Mouse (Mus musculus): ENCODE measurements around the gene Ncor2. TPM values are rescaled to one million over a fixed set of nuclear protein-coding genes. Genes with fewer than 3 reads are reported as not detected.
"Not testable (repeated sequence)": the region's sequence is repeated elsewhere in the genome, so short reads cannot be mapped to it uniquely, and the experiment has no call there.

The Ncor2 gene
- polyA plus RNA-seq, 1 experiment from 2014 or later, result 17.0 TPM

DNA sequence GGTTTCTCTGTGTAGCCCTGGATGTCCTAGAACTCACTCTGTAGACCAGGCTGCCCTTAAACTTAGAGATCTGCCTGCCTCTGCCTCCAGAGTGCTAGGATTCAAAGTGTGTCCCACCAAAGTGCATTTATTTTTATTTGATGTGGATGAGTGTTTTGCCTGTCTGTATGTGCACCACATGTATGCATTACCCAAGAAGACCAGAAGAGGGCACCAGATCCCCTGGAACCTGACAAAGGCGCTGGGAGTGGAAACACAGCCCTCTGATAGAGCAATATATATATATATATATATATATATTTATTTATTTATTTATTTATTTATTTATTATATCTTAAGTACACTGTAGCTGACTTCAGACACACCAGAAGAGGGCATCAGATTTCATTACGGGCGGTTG is 25.9 kb upstream of the Ncor2 start:
- H3K4me3 ChIP-seq; H3K9ac ChIP-seq; H3K27me3 ChIP-seq (replicated peaks); H3K36me3 ChIP-seq; H3K27ac ChIP-seq (ENCODE audit: poor library complexity, severe bottlenecking); ATAC-seq (ENCODE audit: insufficient number of reproducible peaks, low FRiP score); H3K4me2 ChIP-seq; H3K9me3 ChIP-seq (replicated peaks): not testable (repeated sequence)
- H3K4me1 ChIP-seq (replicated peaks), result peaks cover 19% of the 10 kb centered on the region
- WGBS, result 92% methylated on average over 3 of the region's 3 CpGs

DNA sequence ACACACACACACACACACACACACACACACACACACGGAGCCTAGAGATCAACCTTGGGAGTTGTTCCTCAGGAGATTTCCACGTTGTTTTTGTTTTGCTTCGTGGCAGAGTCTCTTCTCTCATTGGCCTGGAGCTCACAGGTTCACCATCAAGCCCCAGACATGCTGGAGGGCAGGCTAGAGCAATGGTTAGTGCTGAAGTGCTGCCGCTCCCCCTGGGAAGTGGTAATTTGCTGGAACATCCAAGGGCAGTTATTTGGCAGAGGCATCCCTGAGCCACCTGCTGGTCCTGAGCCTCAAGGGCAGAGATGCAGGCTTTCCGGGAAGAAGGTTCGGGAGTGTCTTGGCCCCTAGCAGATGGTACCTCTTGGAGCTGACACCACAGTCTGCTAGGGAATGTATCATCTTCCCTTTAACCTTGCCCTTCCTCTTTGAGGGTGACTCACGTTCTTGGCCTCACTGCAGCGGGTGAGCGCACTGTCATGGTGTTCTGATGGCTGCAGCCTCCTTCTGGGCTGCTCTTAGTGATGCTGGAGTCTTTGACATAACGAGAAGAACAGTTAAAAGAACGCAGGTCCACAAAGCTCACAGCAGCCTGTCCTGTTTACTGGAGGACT is 25.3 kb upstream of the Ncor2 start:
- no peak overlapping the region for H3K27ac ChIP-seq (ENCODE audit: poor library complexity, severe bottlenecking)
- H3K27me3 ChIP-seq (replicated peaks), result no peaks in the 10 kb centered on the region
- no peak overlapping the region for H3K4me3 ChIP-seq
- peaks cover 7% of the 10 kb centered on the region for H3K9me3 ChIP-seq (replicated peaks)
- ATAC-seq (ENCODE audit: insufficient number of reproducible peaks, low FRiP score), result no peak
- no peak overlapping the region for H3K9ac ChIP-seq
- WGBS, result 86% methylated on average over 11 of the region's 11 CpGs
- H3K4me2 ChIP-seq, result no peak overlapping the region
- H3K4me1 ChIP-seq (replicated peaks), result peaks cover 19% of the 10 kb centered on the region
- H3K36me3 ChIP-seq, result no peaks in the 10 kb centered on the region

DNA sequence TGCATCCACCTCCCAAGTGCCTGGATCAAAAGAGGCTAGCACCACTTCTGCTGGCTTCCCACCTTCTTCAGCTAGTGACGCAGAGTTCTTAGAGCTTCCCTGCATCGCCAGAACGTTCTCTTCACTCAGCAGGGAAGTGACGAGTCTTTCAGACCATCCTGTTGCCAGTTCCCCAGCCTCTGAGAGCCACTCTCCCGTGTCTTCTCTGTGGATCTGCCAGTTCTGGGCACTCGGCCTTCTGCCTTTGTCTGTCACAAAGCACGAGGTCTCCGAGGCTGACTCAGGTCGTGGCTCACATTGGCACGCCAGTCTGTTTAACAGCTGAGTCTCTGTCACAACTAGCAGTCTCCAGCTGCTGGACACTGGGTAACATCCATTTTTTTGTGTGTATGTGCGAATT is 24.7 kb upstream of the Ncor2 start:
- WGBS, result 64% methylated on average over 11 of the region's 11 CpGs
- no peak overlapping the region for H3K4me3 ChIP-seq
- no peak overlapping the region for H3K4me2 ChIP-seq
- ATAC-seq (ENCODE audit: insufficient number of reproducible peaks, low FRiP score), result no peak
- no peaks in the 10 kb centered on the region for H3K36me3 ChIP-seq
- peak overlapping the region; percentile 8; the same call in 1 of the 2 replicates for H3K27ac ChIP-seq (ENCODE audit: poor library complexity, severe bottlenecking)
- peaks cover 19% of the 10 kb centered on the region for H3K4me1 ChIP-seq (replicated peaks)
- peaks cover 7% of the 10 kb centered on the region for H3K9me3 ChIP-seq (replicated peaks)
- no peak overlapping the region for H3K9ac ChIP-seq
- H3K27me3 ChIP-seq (replicated peaks), result no peaks in the 10 kb centered on the region

DNA sequence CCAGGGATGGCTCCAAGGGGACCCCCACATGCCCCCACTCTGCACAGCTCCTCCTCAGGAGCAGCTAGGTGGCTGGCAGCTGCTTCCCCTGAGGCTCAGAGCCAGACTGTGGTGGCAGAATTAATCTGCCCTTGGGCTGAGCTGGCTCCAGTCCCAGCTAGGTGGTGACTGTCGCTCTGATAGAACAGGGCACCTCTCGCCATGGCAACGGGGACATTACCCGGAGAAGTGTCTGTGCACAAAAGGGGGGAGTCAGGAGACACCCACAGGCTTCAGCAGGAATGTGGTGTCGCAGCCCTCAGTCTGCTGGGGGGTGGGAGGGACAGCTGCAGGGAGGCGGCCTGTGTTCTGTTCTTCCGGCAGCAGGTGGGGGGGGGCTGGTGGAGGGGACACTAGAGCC is 24.1 kb upstream of the Ncor2 start:
- Histone ChIP-seq H3K27ac (ENCODE audit: poor library complexity, severe bottlenecking) (peak overlapping the region; percentile 8), H3K36me3 (no peaks in the 10 kb centered on the region), H3K27me3 (replicated peaks) (no peaks in the 10 kb centered on the region), H3K4me3 (no peak overlapping the region), H3K4me2 (peak overlapping the region; percentile 12; the same call in 1 of the 2 replicates), H3K4me1 (replicated peaks) (peaks cover 19% of the 10 kb centered on the region), H3K9me3 (replicated peaks) (peaks cover 7% of the 10 kb centered on the region), H3K9ac (no peak overlapping the region)
- ATAC-seq (ENCODE audit: insufficient number of reproducible peaks, low FRiP score), result peak; percentile 70
- WGBS, result 22% methylated on average over 7 of the region's 7 CpGs

DNA sequence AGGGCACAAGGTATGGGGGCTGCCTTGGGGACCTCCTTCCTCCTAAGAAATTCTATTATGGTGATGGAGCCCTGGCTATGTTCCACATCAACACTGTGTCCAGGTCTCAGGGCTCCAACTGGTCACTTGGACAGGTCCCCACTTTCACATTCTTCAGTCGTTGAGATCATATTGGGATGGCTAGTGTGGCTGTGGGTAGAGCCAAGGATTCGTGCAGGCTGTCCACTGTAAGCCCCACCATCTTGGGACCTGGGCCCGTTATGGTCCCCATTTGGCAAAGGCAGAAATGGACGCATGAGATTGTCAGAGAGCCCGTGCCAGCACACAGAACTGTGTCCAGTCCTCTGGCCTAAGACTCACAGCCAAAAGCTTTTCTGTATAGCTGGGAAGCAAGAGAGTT is 23.1 kb upstream of the Ncor2 start:
- Histone ChIP-seq H3K4me3 (no peak overlapping the region), H3K36me3 (no peaks in the 10 kb centered on the region), H3K4me2 (no peak overlapping the region), H3K27ac (ENCODE audit: poor library complexity, severe bottlenecking) (no peak overlapping the region), H3K27me3 (replicated peaks) (no peaks in the 10 kb centered on the region), H3K4me1 (replicated peaks) (peaks cover 19% of the 10 kb centered on the region), H3K9ac (no peak overlapping the region), H3K9me3 (replicated peaks) (peaks cover 7% of the 10 kb centered on the region)
- 80% methylated on average over 5 of the region's 5 CpGs for WGBS
- ATAC-seq (ENCODE audit: insufficient number of reproducible peaks, low FRiP score), result no peak

DNA sequence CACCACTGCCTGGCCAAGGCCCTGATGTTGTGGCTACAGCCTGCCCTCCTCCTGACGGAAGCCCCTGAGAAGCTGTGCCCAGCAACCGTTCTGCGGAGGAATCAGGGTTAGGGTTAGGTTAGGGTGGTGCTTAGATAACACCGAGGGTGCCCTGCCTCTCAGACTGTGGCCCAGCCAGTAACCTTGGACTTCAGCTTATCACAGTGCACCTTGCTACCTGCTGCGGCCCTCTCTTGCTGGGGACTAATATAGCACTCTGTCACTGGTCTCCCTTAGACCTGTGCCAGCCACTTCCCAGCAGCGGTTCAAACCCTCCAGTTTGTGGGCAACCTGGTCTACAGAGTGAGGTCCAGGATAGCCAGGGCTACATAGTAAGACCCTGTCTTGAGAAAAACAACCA is 20.1 kb upstream of the Ncor2 start:
- Histone ChIP-seq H3K9me3 (replicated peaks) (no peaks in the 10 kb centered on the region), H3K4me2 (no peak overlapping the region), H3K4me1 (replicated peaks) (peaks cover 19% of the 10 kb centered on the region), H3K4me3 (no peak overlapping the region), H3K9ac (no peak overlapping the region), H3K27me3 (replicated peaks) (no peaks in the 10 kb centered on the region), H3K27ac (ENCODE audit: poor library complexity, severe bottlenecking) (no peak overlapping the region), H3K36me3 (no peaks in the 10 kb centered on the region)
- 84% methylated on average over 6 of the region's 6 CpGs for WGBS
- ATAC-seq (ENCODE audit: insufficient number of reproducible peaks, low FRiP score), result no peak

DNA sequence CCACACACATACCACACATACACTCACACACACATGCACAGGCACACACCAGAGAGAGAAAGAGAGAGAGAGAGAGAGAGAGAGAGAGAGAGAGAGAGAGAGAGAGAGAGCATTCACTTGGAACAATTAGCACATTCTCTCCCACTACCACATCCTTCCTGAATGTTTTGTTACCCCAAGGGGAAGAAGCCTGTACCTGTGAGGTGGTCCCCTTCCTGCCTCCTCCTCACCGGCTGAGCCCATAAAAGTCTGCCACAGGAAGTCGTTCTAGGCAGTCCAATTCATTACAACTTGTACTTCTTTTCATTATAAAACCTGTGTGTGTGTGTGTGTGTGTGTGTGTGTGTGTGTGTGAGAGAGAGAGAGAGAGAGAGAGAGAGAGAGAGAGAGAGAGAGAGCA is 18.3 kb upstream of the Ncor2 start:
- not testable (repeated sequence) for H3K4me2 ChIP-seq; ATAC-seq (ENCODE audit: insufficient number of reproducible peaks, low FRiP score); H3K4me1 ChIP-seq (replicated peaks); H3K9ac ChIP-seq; H3K27me3 ChIP-seq (replicated peaks); H3K36me3 ChIP-seq; H3K4me3 ChIP-seq; H3K27ac ChIP-seq (ENCODE audit: poor library complexity, severe bottlenecking); H3K9me3 ChIP-seq (replicated peaks)
- WGBS, result 58% methylated on average over 2 of the region's 2 CpGs

DNA sequence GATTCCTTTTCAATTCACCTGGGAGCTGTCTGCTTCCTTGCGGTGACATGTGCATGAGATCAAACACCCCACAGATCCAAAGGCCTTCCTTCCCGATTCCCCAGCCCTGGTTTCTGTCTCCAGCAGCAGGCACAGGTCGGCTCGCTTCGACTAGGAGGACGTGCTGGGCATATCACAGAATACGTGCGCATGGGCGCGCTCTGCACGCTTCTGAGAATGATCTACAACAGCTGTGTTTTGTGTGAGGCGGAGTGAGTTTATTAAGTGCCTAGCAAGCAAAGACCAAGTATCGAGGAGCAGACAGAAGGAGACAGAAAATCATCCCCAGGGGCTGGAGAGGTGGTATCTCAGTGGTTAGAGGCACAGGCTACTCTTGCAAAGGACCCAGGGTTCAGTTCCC is 17.0 kb upstream of the Ncor2 start:
- Histone ChIP-seq H3K4me3 (no peak overlapping the region), H3K9me3 (replicated peaks) (no peaks in the 10 kb centered on the region), H3K36me3 (no peaks in the 10 kb centered on the region), H3K4me2 (no peak overlapping the region), H3K4me1 (replicated peaks) (no peaks in the 10 kb centered on the region), H3K27ac (ENCODE audit: poor library complexity, severe bottlenecking) (no peak overlapping the region), H3K9ac (no peak overlapping the region), H3K27me3 (replicated peaks) (no peaks in the 10 kb centered on the region)
- ATAC-seq (ENCODE audit: insufficient number of reproducible peaks, low FRiP score), result no peak
- WGBS, result 76% methylated on average over 13 of the region's 13 CpGs

DNA sequence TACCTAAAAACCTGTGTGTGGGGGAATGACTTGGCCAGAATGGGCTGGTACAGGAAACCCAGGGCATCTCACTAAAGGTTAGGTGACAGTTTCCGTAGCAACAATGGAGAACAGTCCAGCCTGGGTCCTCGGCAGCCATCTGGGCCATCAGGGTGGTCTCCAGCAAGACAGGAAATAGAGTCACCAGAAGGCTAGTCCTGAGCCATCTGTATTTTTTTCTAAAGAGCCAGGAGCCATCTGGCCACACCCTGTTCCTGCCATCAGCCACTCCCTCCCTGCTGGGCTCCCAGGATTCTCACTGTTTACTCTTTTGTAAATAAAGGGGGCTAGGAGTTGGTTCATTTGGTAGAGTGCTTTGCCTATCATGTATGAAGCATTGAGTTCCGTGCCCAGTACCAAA is 16.1 kb upstream of the Ncor2 start:
- ATAC-seq (ENCODE audit: insufficient number of reproducible peaks, low FRiP score), result no peak
- H3K9ac ChIP-seq, result no peak overlapping the region
- H3K9me3 ChIP-seq (replicated peaks), result no peaks in the 10 kb centered on the region
- H3K4me2 ChIP-seq, result no peak overlapping the region
- no peaks in the 10 kb centered on the region for H3K36me3 ChIP-seq
- no peak overlapping the region for H3K4me3 ChIP-seq
- no peaks in the 10 kb centered on the region for H3K4me1 ChIP-seq (replicated peaks)
- H3K27me3 ChIP-seq (replicated peaks), result no peaks in the 10 kb centered on the region
- WGBS, result 60% methylated on average over 3 of the region's 3 CpGs
- H3K27ac ChIP-seq (ENCODE audit: poor library complexity, severe bottlenecking), result no peak overlapping the region

DNA sequence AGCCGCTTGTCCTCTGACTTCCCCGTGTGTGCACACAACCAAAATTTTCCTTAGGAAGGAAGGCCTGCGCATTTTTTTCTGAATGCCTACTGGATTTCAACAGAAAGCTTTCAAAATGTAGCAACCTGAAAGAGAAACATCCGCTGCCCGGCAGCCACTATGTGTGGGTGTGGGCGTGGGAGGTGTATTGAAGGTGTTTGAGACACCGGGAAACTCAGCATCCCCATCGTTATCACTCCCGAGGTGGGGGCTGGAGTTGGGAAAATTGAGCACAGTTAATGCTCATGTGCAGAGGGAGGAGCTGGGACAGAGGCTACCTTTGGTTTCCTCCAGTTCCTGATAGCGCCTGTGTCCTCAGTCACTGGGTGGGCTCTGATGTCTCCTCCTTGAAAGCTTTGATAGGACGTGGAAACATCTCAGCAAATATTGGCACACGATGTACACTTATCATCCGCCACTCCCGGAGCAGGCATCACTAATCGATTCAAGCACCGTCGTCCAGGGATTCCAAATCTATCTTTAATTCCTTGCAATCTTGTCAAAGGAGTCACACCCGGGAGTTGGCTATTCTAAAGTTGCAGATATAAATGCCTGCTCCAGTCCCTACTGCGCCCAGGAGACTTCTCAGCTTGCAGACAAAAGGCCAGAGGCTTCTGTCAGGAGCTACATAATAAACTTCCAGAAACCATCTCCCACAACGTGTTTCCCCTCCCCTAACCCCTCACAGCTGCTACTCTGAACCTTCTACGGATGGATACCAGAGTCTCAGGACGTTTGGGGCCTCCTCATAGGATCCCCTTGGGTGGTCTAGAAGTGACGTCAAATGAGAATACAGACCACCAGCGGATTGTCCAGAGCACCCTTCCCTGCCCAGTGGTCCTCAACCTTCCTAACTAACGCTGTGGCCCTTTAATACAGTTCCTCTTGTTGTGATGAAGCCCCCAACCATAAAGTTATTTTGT is 14.7 kb upstream of the Ncor2 start:
- ATAC-seq (ENCODE audit: insufficient number of reproducible peaks, low FRiP score), result no peak

DNA sequence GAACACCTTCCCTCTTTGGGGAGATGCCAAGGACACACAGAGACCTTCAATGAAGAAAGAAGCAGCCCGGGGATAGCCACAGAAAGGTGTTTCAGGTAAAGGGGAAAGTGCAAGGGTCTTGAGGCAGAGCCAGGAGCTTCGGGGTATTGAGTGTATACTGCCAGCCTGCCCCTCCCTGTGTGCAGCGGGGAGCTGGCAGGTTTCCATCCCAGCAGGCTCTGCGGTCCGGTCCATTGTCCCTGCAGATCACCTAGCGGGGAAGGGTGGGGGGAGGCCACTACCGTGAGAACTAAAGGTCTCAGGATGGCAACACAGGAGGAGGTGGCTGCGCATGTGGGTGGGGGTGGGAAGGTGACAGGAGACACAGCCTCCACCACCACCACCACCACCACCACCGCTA is 12.6 kb upstream of the Ncor2 start:
- Histone ChIP-seq H3K27ac (ENCODE audit: poor library complexity, severe bottlenecking) (no peak overlapping the region), H3K9me3 (replicated peaks) (0 out of 2 replicates have a peak, but pooled peaks cover 7% of the 10 kb centered on the region), H3K9ac (no peak overlapping the region), H3K4me2 (no peak overlapping the region), H3K36me3 (no peaks in the 10 kb centered on the region), H3K4me3 (no peak overlapping the region), H3K4me1 (replicated peaks) (0 out of 2 replicates have a peak, but pooled peaks cover 4% of the 10 kb centered on the region), H3K27me3 (replicated peaks) (no peaks in the 10 kb centered on the region)
- no peak for ATAC-seq (ENCODE audit: insufficient number of reproducible peaks, low FRiP score)
- WGBS, result 53% methylated on average over 9 of the region's 9 CpGs

More for the DNA sequence above, 14.7 kb upstream of the Ncor2 start:
- H3K4me3 ChIP-seq, result no peak overlapping the region
- H3K9me3 ChIP-seq (replicated peaks), result no peaks in the 10 kb centered on the region
- no peak overlapping the region for H3K27ac ChIP-seq (ENCODE audit: poor library complexity, severe bottlenecking)
- no peak overlapping the region for H3K9ac ChIP-seq
- H3K27me3 ChIP-seq (replicated peaks), result no peaks in the 10 kb centered on the region
- H3K36me3 ChIP-seq, result no peaks in the 10 kb centered on the region
- H3K4me1 ChIP-seq (replicated peaks), result 0 out of 2 replicates have a peak, but pooled peaks cover 2% of the 10 kb centered on the region
- WGBS, result 56% methylated on average over 25 of the region's 25 CpGs
- H3K4me2 ChIP-seq, result no peak overlapping the region
